Mouse (Mus musculus): ENCODE data around the gene 2010111I01Rik. TPM values are rescaled to one million over a fixed set of nuclear protein-coding genes. Genes with fewer than 3 reads are reported as not detected.

2010111I01Rik gene
- total and polyA plus RNA-seq, 3 experiments: 13.3 to 19.8 (median 14.4) TPM

DNA sequence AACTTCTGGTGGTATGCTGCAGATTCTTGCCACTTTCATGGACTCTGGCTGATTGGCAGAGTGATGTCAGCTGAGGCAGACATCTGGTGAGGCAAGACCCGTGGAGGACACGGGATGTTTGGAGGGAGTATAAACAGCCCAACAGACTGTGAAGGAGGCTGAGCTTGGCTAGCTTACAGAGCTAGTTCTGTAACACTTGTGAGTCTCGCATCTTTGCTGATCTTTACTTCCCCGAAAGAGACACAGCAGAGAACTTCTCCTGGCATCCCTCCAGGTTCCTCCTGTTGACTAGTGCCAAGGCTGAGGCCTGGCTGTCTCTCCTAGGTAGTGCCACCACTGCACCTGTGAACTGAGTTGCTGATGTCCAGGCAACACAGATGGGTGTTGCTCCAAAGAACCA is 48.0 kb upstream of the 2010111I01Rik start:
- H3K4me2 ChIP-seq (ENCODE audit: insufficient read depth, low read depth, poor library complexity, severe bottlenecking): no peak overlapping the region
- no peak for DNase-seq (ENCODE audit: extremely low read depth)
- H3K79me2 ChIP-seq (replicated peaks; ENCODE audit: control insufficient read depth, extremely low read depth, insufficient read depth, poor library complexity, severe bottlenecking): no peaks in the 10 kb centered on the region
- TF ChIP-seq MEF2A (IDR thresholded peaks at IDR 0.05; ENCODE audit: borderline replicate concordance, low read depth, low read length): no peak
- no peak for TF ChIP-seq MXI1 (IDR thresholded peaks at IDR 0.05; ENCODE audit: low read depth, low read length)
- TF ChIP-seq UBTF (IDR thresholded peaks at IDR 0.05; ENCODE audit: low read depth, low read length): no peak
- no peak for TF ChIP-seq KAT2A (IDR thresholded peaks at IDR 0.05; ENCODE audit: insufficient replicate concordance, low read length)
- TF ChIP-seq MAFK (IDR thresholded peaks at IDR 0.05; ENCODE audit: insufficient replicate concordance, low read length): no peak
- TF ChIP-seq ZKSCAN1 (IDR thresholded peaks at IDR 0.05; ENCODE audit: borderline replicate concordance, low read depth, low read length): no peak
- no peak for TF ChIP-seq PAX5 (IDR thresholded peaks at IDR 0.05; ENCODE audit: low read length)
- no peak for TF ChIP-seq JUN (IDR thresholded peaks at IDR 0.05; ENCODE audit: insufficient read depth, low read depth, low read length)
- TF ChIP-seq TBP (conservative IDR thresholded peaks at IDR 0.05; ENCODE audit: low read depth, low read length): no peak
- TF ChIP-seq BHLHE40 (IDR thresholded peaks at IDR 0.05; ENCODE audit: low read depth, low read length): no peak
- H3K4me3 ChIP-seq (replicated peaks in 1 of 3; ENCODE audit: low read depth in 2 of 3, low read length in 2 of 3, poor library complexity in 1 of 3): no peak overlapping the region
- H3K27ac ChIP-seq (ENCODE audit: insufficient read depth, low read depth): no peak overlapping the region
- no peak overlapping the region for H3K9ac ChIP-seq (ENCODE audit: insufficient read depth, low read depth)
- no peaks in the 10 kb centered on the region for H3K27me3 ChIP-seq (replicated peaks)
- peaks cover 2% of the 10 kb centered on the region for H3K9me3 ChIP-seq (replicated peaks; ENCODE audit: low read length)
- peaks cover 0 to 7% of the 10 kb centered on the region in 2 experiments; a peak in 2 of 4 replicates for H3K4me1 ChIP-seq (ENCODE audit: control insufficient read depth in 1 of 2, insufficient read depth in 2 of 2)
- dilution Hi-C loops (cut with MboI; ENCODE audit: extremely low pct_ligation_motif_present, extremely low pct_unique_long_range_greater_than_20kb, low sequenced_read_pairs): no loop called here
- in situ Hi-C loops (cut with MboI; ENCODE audit: low pct_ligation_motif_present, low pct_unique_long_range_greater_than_20kb, low sequenced_read_pairs): no loop called here
- H3K36me3 ChIP-seq (replicated peaks in 1 of 2; ENCODE audit: control insufficient read depth in 1 of 2, insufficient read depth in 1 of 2, low read length in 1 of 2): no peaks in the 10 kb centered on the region

DNA sequence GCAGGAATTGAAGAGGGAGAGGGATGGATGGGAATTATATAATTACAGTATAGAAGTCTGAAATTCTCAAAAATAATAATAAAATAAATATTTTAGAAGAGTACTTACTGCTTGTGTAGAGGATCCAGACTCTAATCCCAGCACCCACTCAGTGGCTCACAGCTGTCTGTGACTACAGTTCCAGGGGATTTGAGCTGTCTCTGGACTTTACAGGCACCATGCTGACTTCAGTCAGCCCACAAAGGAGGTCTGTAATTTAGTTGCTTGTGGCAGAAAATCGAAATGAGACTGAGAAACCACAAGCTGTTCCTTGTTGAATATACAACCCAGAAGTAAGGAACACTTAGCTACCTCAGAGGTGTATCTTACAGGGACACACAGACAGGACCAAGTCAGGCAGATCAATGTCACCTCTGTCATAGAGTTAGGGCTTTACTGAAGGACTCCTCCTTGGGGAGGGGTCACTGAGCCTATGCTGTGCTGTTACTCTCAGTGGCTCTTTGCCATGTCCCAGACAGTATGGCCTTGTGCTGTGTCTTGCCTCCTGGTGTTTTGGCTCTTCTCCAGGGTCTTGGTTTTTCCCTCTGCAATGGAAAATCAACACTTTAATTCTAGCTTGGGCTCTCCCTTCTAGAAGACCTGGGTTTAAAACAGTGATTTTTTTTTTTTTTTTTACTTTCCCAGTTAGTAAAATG is 47.1 kb upstream of the 2010111I01Rik start:
- no peaks in the 10 kb centered on the region for H3K36me3 ChIP-seq (replicated peaks in 1 of 2; ENCODE audit: control insufficient read depth in 1 of 2, insufficient read depth in 1 of 2, low read length in 1 of 2)
- dilution Hi-C loops (cut with MboI; ENCODE audit: extremely low pct_ligation_motif_present, extremely low pct_unique_long_range_greater_than_20kb, low sequenced_read_pairs): no loop called here

More for the DNA sequence above, 47.1 kb upstream of the 2010111I01Rik start:
- DNase-seq (ENCODE audit: extremely low read depth): no peak
- Histone ChIP-seq H3K4me3 (replicated peaks in 1 of 3; ENCODE audit: low read depth in 2 of 3, low read length in 2 of 3, poor library complexity in 1 of 3) (no peak overlapping the region), H3K27ac (ENCODE audit: insufficient read depth, low read depth) (no peak overlapping the region), H3K9ac (ENCODE audit: insufficient read depth, low read depth) (no peak overlapping the region), H3K4me2 (ENCODE audit: insufficient read depth, low read depth, poor library complexity, severe bottlenecking) (no peak overlapping the region), H3K27me3 (replicated peaks) (no peaks in the 10 kb centered on the region), H3K9me3 (replicated peaks; ENCODE audit: low read length) (peaks cover 2% of the 10 kb centered on the region), H3K79me2 (replicated peaks; ENCODE audit: control insufficient read depth, extremely low read depth, insufficient read depth, poor library complexity, severe bottlenecking) (no peaks in the 10 kb centered on the region), H3K4me1 (ENCODE audit: control insufficient read depth in 1 of 2, insufficient read depth in 2 of 2) (peaks cover 0 to 7% of the 10 kb centered on the region in 2 experiments; a peak in 2 of 4 replicates)
- in situ Hi-C loops (cut with MboI; ENCODE audit: low pct_ligation_motif_present, low pct_unique_long_range_greater_than_20kb, low sequenced_read_pairs): no loop called here
- no peak for TF ChIP-seq USF2 (conservative IDR thresholded peaks at IDR 0.05; ENCODE audit: low read depth, low read length)
- no peak for TF ChIP-seq UBTF (IDR thresholded peaks at IDR 0.05; ENCODE audit: low read depth, low read length)
- TF ChIP-seq EP300 (IDR thresholded peaks at IDR 0.05; ENCODE audit: low read length): no peak
- no peak for TF ChIP-seq CHD1 (IDR thresholded peaks at IDR 0.05; ENCODE audit: low read depth, low read length)
- TF ChIP-seq MYC (IDR thresholded peaks at IDR 0.05; ENCODE audit: low read depth, low read length): no peak
- no peak for TF ChIP-seq ETS1 (conservative IDR thresholded peaks at IDR 0.05; ENCODE audit: low read depth, low read length)
- no peak for TF ChIP-seq USF1 (IDR thresholded peaks at IDR 0.05; ENCODE audit: low read depth, low read length)
- TF ChIP-seq ELF1 (IDR thresholded peaks at IDR 0.05; ENCODE audit: low read depth, low read length): no peak
- no peak for TF ChIP-seq ZC3H11A (IDR thresholded peaks at IDR 0.05; ENCODE audit: low read depth, low read length)
- TF ChIP-seq CHD2 (IDR thresholded peaks at IDR 0.05; ENCODE audit: low read length): no peak
- no peak for TF ChIP-seq ZNF384 (IDR thresholded peaks at IDR 0.05; ENCODE audit: low read depth, low read length)
- TF ChIP-seq POLR2AphosphoS2 (IDR thresholded peaks at IDR 0.05; ENCODE audit: low read depth, low read length): no peak
- TF ChIP-seq MEF2A (IDR thresholded peaks at IDR 0.05; ENCODE audit: borderline replicate concordance, low read depth, low read length): no peak
- TF ChIP-seq RCOR1 (conservative IDR thresholded peaks at IDR 0.05; ENCODE audit: low read depth, low read length): no peak
- TF ChIP-seq SMC3 (IDR thresholded peaks at IDR 0.05; ENCODE audit: low read depth, low read length): no peak
- TF ChIP-seq MAFK (IDR thresholded peaks at IDR 0.05; ENCODE audit: insufficient replicate concordance, low read length): no peak
- TF ChIP-seq TCF12 (IDR thresholded peaks at IDR 0.05; ENCODE audit: low read depth, low read length): no peak
- TF ChIP-seq NRF1 (IDR thresholded peaks at IDR 0.05; ENCODE audit: low read depth, low read length): no peak
- TF ChIP-seq MXI1 (IDR thresholded peaks at IDR 0.05; ENCODE audit: low read depth, low read length): no peak

Data from CH12.LX (cell line).